Mouse (Mus musculus): Measurements from ENCODE around the gene Tyw5. TPM values are rescaled to one million over a fixed set of nuclear protein-coding genes. Genes with fewer than 3 reads are reported as not detected.

The Tyw5 gene
- polyA plus RNA-seq (2021; fragmentation: Nextera tagmentation), result 22.7 and 26.1 TPM in 2 replicates
- long read RNA-seq, experiment 1, transcript Tyw5-209 (8 exons, 1,847 nt), result minor isoform, 6 of 22 reads
- long read RNA-seq, experiment 1, transcript Tyw5-201 (8 exons, 1,398 nt), result major isoform, 13 of 22 reads
- long read RNA-seq, experiment 1, partial matches to known transcripts, result 0 of 22 reads
- long read RNA-seq, experiment 1, other reads (novel, unspliced or antisense), result 3 of 22 reads
- long read RNA-seq, experiment 2, transcript Tyw5-209 (8 exons, 1,847 nt), result major isoform, 16 of 40 reads
- long read RNA-seq, experiment 2, transcript Tyw5-202 (7 exons, 1,754 nt), result minor isoform, 6 of 40 reads
- long read RNA-seq, experiment 2, transcript Tyw5-201 (8 exons, 1,398 nt), result minor isoform, 15 of 40 reads
- long read RNA-seq, experiment 2, partial matches to known transcripts, result 0 of 40 reads
- long read RNA-seq, experiment 2, other reads (novel, unspliced or antisense), result 3 of 40 reads

GRCm38 (mm10) chr1:57406187-57407151 is at the start of gene Tyw5, which contains the start of gene Maip1:
Gene Tyw5, minus strand, starts transcription at chr1:57407101.
Gene Maip1, plus strand, starts transcription at chr1:57406328.

GRCm38 (mm10) chr1:57377376-57378341 is 29.2 kb downstream of the Tyw5 start, which contains the start of gene 1700066M21Rik:
Gene 1700066M21Rik, plus strand, starts transcription at chr1:57377620.

Other genes with a start within 250 kb of the Tyw5 start
- gene 1700066M21Rik, start 29.5 kb downstream of the Tyw5 start, polyA plus RNA-seq (2021; fragmentation: Nextera tagmentation), result 22.6 and 32.4 TPM in 2 replicates
- gene Maip1, start 773 bp downstream of the Tyw5 start, polyA plus RNA-seq (2021; fragmentation: Nextera tagmentation), result 8.7 and 9.1 TPM in 2 replicates